Mouse (Mus musculus) C2C12 (cell line): ENCODE results near the gene Snrpf.

Experiments
- CEBPB ChIP-seq: IDR thresholded peaks from one replicate; pipeline ENCODE4 v1.6.1; 2011; ENCODE audit warnings: low read depth, mild to moderate bottlenecking, control low read depth, moderate library complexity
- CTCF ChIP-seq: IDR thresholded peaks from one replicate; pipeline ENCODE4 v1.5.1; 2011; ENCODE audit not compliant: control insufficient read depth, insufficient read depth, insufficient read length

- no peak for TF ChIP-seq CTCF
- no peak for TF ChIP-seq CEBPB
These were observed 7.1 kb upstream of the Snrpf start for GRCm38 (mm10) chr10:93596641-93597040.
